Mouse (Mus musculus): Measurements from ENCODE around the gene Ccdc88c.

Ccdc88c gene

GRCm38 (mm10) chr12:100969808-100970207, 59.0 kb downstream of the Ccdc88c start:
- no peak for DNase-seq (ENCODE audit: low spot score in 2 of 2)

GRCm38 (mm10) chr12:100967383-100967782, 61.5 kb downstream of the Ccdc88c start:
- no peak for DNase-seq (ENCODE audit: low spot score in 2 of 2)

GRCm38 (mm10) chr12:100966253-100966652, 62.6 kb downstream of the Ccdc88c start:
- no peak for DNase-seq (ENCODE audit: low spot score in 2 of 2)

- no peak for DNase-seq (ENCODE audit: low spot score in 2 of 2)
These were observed 63.6 kb downstream of the Ccdc88c start for GRCm38 (mm10) chr12:100965298-100965697.

GRCm38 (mm10) chr12:100958621-100959592, 69.9 kb downstream of the Ccdc88c start:
- DNase-seq (ENCODE audit: low spot score in 2 of 2) = no peak

- DNase-seq (ENCODE audit: low spot score in 2 of 2) = peak; percentile 64 to 72
These were observed 70.8 kb downstream of the Ccdc88c start for GRCm38 (mm10) chr12:100958006-100958405.

GRCm38 (mm10) chr12:100957257-100957656, 71.6 kb downstream of the Ccdc88c start:
- no peak for DNase-seq (ENCODE audit: low spot score in 2 of 2)

- no peak for DNase-seq (ENCODE audit: low spot score in 2 of 2)
These were observed 72.0 kb downstream of the Ccdc88c start for GRCm38 (mm10) chr12:100956825-100957224.

GRCm38 (mm10) chr12:100956028-100956427, 72.8 kb downstream of the Ccdc88c start:
- no peak for DNase-seq (ENCODE audit: low spot score in 2 of 2)

- DNase-seq (ENCODE audit: low spot score in 2 of 2) = no peak
These were observed 74.9 kb downstream of the Ccdc88c start for GRCm38 (mm10) chr12:100953926-100954325.

- DNase-seq (ENCODE audit: low spot score in 2 of 2) = peak; percentile 63 to 75
These were observed 76.5 kb downstream of the Ccdc88c start for GRCm38 (mm10) chr12:100952193-100952931.

- no peak for DNase-seq (ENCODE audit: low spot score in 2 of 2)
These were observed 79.7 kb downstream of the Ccdc88c start for GRCm38 (mm10) chr12:100949146-100949545.

- no peak for DNase-seq (ENCODE audit: low spot score in 2 of 2)
These were observed 80.8 kb downstream of the Ccdc88c start for GRCm38 (mm10) chr12:100948021-100948420.

- DNase-seq (ENCODE audit: low spot score in 2 of 2) = no peak
These were observed 82.9 kb downstream of the Ccdc88c start for GRCm38 (mm10) chr12:100945948-100946347.

- no peak for DNase-seq (ENCODE audit: low spot score in 2 of 2)
These were observed 83.4 kb downstream of the Ccdc88c start for GRCm38 (mm10) chr12:100945501-100945900.

- no peak for DNase-seq (ENCODE audit: low spot score in 2 of 2)
These were observed 83.9 kb downstream of the Ccdc88c start for GRCm38 (mm10) chr12:100944921-100945336.

GRCm38 (mm10) chr12:100943146-100943545, 85.7 kb downstream of the Ccdc88c start:
- no peak for DNase-seq (ENCODE audit: low spot score in 2 of 2)

- no peak for DNase-seq (ENCODE audit: low spot score in 2 of 2)
These were observed 87.5 kb downstream of the Ccdc88c start for GRCm38 (mm10) chr12:100941361-100941760.

GRCm38 (mm10) chr12:100937441-100938360, 91.2 kb downstream of the Ccdc88c start:
- DNase-seq (ENCODE audit: low spot score in 2 of 2) = no peak

GRCm38 (mm10) chr12:100936737-100937136, 92.1 kb downstream of the Ccdc88c start:
- DNase-seq (ENCODE audit: low spot score in 2 of 2) = no peak

- DNase-seq (ENCODE audit: low spot score in 2 of 2) = peak; percentile 73 to 82
These were observed 92.7 kb downstream of the Ccdc88c start for GRCm38 (mm10) chr12:100936116-100936515.
